Mouse (Mus musculus): ENCODE results near the gene Epb41l1. TPM values are rescaled to one million over a fixed set of nuclear protein-coding genes. Genes with fewer than 3 reads are reported as not detected.

The Epb41l1 gene
- polyA plus RNA-seq, 1 experiment from 2014 or later, result 4.5 TPM

DNA sequence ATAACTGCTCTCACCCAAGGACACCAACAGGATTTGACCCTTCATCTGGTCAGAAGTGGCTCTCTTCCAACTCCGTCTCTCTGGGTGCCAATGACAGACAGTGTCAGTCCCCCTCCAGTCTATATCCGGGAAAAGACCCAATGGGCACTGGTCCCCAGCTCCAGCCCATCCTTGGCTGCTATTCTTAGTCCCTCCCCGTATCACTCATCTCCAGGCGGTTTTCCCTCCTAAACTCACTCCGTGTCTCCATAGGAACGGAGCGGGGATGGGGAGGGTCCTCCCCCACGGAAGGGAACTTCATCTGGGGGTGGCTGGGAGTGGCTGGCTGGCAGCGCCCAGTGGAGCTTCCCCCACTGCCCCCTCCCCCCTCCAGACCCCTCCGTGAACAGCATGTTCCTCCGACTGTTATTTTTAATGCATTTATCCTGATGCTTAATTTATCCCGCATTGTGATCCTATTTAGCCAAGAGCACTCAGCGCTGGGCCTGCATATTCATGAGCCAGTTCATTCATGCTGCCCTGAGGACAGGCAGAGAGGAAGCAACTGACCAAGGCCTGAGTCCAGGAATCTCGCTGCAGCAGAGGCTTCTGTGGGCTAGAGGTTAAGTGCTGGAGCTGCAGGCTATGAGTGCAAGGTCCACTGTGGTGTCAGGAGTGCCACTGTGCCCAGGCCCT is 164.2 kb downstream of the Epb41l1 start:
- Histone ChIP-seq H3K27me3 (peaks cover 8% of the 10 kb centered on the region; the same call in 1 of the 2 replicates), H3K4me1 (0 out of 2 replicates have a peak, but pooled peaks cover 11% of the 10 kb centered on the region), H3K4me2 (no peak overlapping the region), H3K27ac (no peak overlapping the region), H3K36me3 (no peaks in the 10 kb centered on the region), H3K4me3 (no peak overlapping the region), H3K9ac (no peak overlapping the region), H3K9me3 (no peaks in the 10 kb centered on the region)
- ATAC-seq (ENCODE audit: insufficient number of reproducible peaks, insufficient read depth, low FRiP score, low TSS enrichment, low read depth), result no peak
- 34% methylated on average over 14 of the region's 14 CpGs for WGBS

GRCm38 (mm10) chr2:156589481-156589880 is 168.8 kb downstream of the Epb41l1 start:
- H3K27me3 ChIP-seq, result no peaks in the 10 kb centered on the region; the same call in 1 of the 2 replicates
- 86% methylated on average over 9 of the region's 9 CpGs for WGBS
- ATAC-seq (ENCODE audit: insufficient number of reproducible peaks, insufficient read depth, low FRiP score, low TSS enrichment, low read depth), result no peak
- H3K4me2 ChIP-seq, result no peak overlapping the region
- H3K9ac ChIP-seq, result no peak overlapping the region
- H3K9me3 ChIP-seq, result no peaks in the 10 kb centered on the region
- no peak overlapping the region for H3K4me3 ChIP-seq
- no peaks in the 10 kb centered on the region for H3K36me3 ChIP-seq
- peaks cover 11% of the 10 kb centered on the region for H3K4me1 ChIP-seq
- no peak overlapping the region for H3K27ac ChIP-seq

Small RNA genes within 50 kb of the gene (microRNA-seq; reads per million reads assigned to microRNA genes)
- gene Gm22758, result not detected

Other genes with a start within 250 kb of the Epb41l1 start
- 862 and 870 TPM in 2 replicates for gene Rbm39, start 240.7 kb upstream of the Epb41l1 start, polyA plus RNA-seq (2015; fragmentation: Nextera tagmentation; extraction: Ambion mirVana)
- 90.3 and 95.8 TPM in 2 replicates for gene Phf20, start 224.4 kb upstream of the Epb41l1 start, polyA plus RNA-seq (2015; fragmentation: Nextera tagmentation; extraction: Ambion mirVana)
- 5.0 and 5.2 TPM in 2 replicates for gene Cnbd2, start 108.6 kb upstream of the Epb41l1 start, polyA plus RNA-seq (2015; fragmentation: Nextera tagmentation; extraction: Ambion mirVana)
- 70.4 and 88.4 TPM in 2 replicates for gene Scand1, start 108.2 kb upstream of the Epb41l1 start, polyA plus RNA-seq (2015; fragmentation: Nextera tagmentation; extraction: Ambion mirVana)
- 35.3 and 38.9 TPM in 2 replicates for gene Aar2, start 126.7 kb downstream of the Epb41l1 start, polyA plus RNA-seq (2015; fragmentation: Nextera tagmentation; extraction: Ambion mirVana)
- gene Dlgap4, start 192.8 kb downstream of the Epb41l1 start, polyA plus RNA-seq (2015; fragmentation: Nextera tagmentation; extraction: Ambion mirVana), result 89.7 and 98.3 TPM in 2 replicates